In genomic region chr8:65110285-65110691, GRCm38 (mm10) we compare ENCODE assay signal across 9 mouse cellular contexts. TPM values are rescaled to one million over a fixed set of nuclear protein-coding genes. Genes with fewer than 3 reads are reported as not detected.
A peak's percentile ranks its signal among the peaks of the same experiment; 100 is the strongest.
DNase-seq lines count a peak whose midpoint lies in the region; ATAC-seq and TF ChIP-seq lines count a peak whose summit lies in the region.
"Had no signal": no experiment of that assay in that cellular context is flagged by ENCODE, and none has a peak within 500 bp of the region (broad histone marks: within the 10 kb centered on the region; RNA-seq: fewer than 3 reads in every experiment).

No protein-coding gene starts in this region.

- TF ChIP-seq CTCF in lung, embryonic 14.5 days (IDR thresholded peaks at IDR 0.05; ENCODE audit: low read depth): peak; percentile 91

- no peaks in the 10 kb centered on the region for H3K27me3 ChIP-seq in embryonic facial prominence, embryonic 10.5 days (replicated peaks; ENCODE audit: low read depth, poor library complexity, severe bottlenecking)
- no peaks in the 10 kb centered on the region for H3K27me3 ChIP-seq in lung, embryonic 14.5 days (ENCODE audit: insufficient read depth, low read length)

- intact Hi-C loops in heart, postnatal 14 days (cut with DNase I): loop anchor here (1.0 to 5.0 kb wide), 2 partner anchors 88 to 143 kb away; no protein-coding TSS in a partner anchor

- H3K9ac ChIP-seq in lung, embryonic 14.5 days: no peak overlapping the region

- DNase-seq in ES-CJ7 (ENCODE audit: low read depth, low spot score): peak; percentile 86
- DNase-seq in adrenal gland, postnatal 36 days: peak; percentile 71 to 79
- peak; percentile 80 for DNase-seq in embryonic facial prominence, embryonic 10.5 days (ENCODE audit: low spot score)
- DNase-seq in heart, postnatal 14 days: peak; percentile 66 to 75
- peak; percentile 65 to 88 for DNase-seq in kidney, postnatal 36 days
- peak; percentile 90 for DNase-seq in lung, embryonic 14.5 days
- DNase-seq in ovary, postnatal 36 days (ENCODE audit: low spot score): peak; percentile 68
- peak; percentile 72 for DNase-seq in urinary bladder, postnatal 14 days (ENCODE audit: low spot score)

- no peak overlapping the region for H3K4me3 ChIP-seq in embryonic facial prominence, embryonic 10.5 days
- H3K4me3 ChIP-seq in lung, embryonic 14.5 days (ENCODE audit: low read depth, low read length): no peak overlapping the region

- no peak overlapping the region for H3K4me2 ChIP-seq in lung, embryonic 14.5 days

- peak; percentile 82 for ATAC-seq in lung, embryonic 14.5 days (ENCODE audit: insufficient read depth)

- H3K9me3 ChIP-seq in embryonic facial prominence, embryonic 10.5 days: no peaks in the 10 kb centered on the region
- no peaks in the 10 kb centered on the region for H3K9me3 ChIP-seq in lung, embryonic 14.5 days (ENCODE audit: low read depth, low read length)

- 46% methylated on average over 5 of the region's 5 CpGs for WGBS in embryonic facial prominence, embryonic 10.5 days
- WGBS in lung, embryonic 14.5 days: 32% methylated on average over 5 of the region's 5 CpGs

- no peaks in the 10 kb centered on the region for H3K36me3 ChIP-seq in embryonic facial prominence, embryonic 10.5 days (replicated peaks)
- H3K36me3 ChIP-seq in lung, embryonic 14.5 days (ENCODE audit: insufficient read depth): no peaks in the 10 kb centered on the region

- H3K27ac ChIP-seq in embryonic facial prominence, embryonic 10.5 days (replicated peaks): no peak overlapping the region
- no peak overlapping the region for H3K27ac ChIP-seq in lung, embryonic 14.5 days (ENCODE audit: low read depth)

- no peaks in the 10 kb centered on the region for H3K4me1 ChIP-seq in embryonic facial prominence, embryonic 10.5 days
- H3K4me1 ChIP-seq in lung, embryonic 14.5 days (ENCODE audit: insufficient read depth): no peaks in the 10 kb centered on the region

RNA-seq across cellular contexts. Expression of gene BC030870, which starts 19.1 kb away (rescaled TPM):
- total RNA-seq in adrenal gland, postnatal 36 days (2021): not detected
- not detected in 2 replicates for polyA plus RNA-seq in embryonic facial prominence, embryonic 10.5 days (2016; fragmentation: Nextera tagmentation; extraction: Ambion mirVana)
- not detected for total RNA-seq in heart, postnatal 14 days (2021)
- 1.8 and 2.6 TPM in 2 replicates for polyA plus RNA-seq in lung, embryonic 14.5 days (2014; fragmentation: Nextera tagmentation; extraction: Ambion mirVana)

RNA-seq across cellular contexts. Expression of gene Gm10663, which starts 35.5 kb away (rescaled TPM):
- not detected for total RNA-seq in adrenal gland, postnatal 36 days (2021)
- not detected in 2 replicates for polyA plus RNA-seq in embryonic facial prominence, embryonic 10.5 days (2016; fragmentation: Nextera tagmentation; extraction: Ambion mirVana)
- not detected for total RNA-seq in heart, postnatal 14 days (2021)
- not detected in 2 replicates for polyA plus RNA-seq in lung, embryonic 14.5 days (2014; fragmentation: Nextera tagmentation; extraction: Ambion mirVana)
- polyA plus RNA-seq: heart, embryonic 16.5 days had no signal
